Mouse (Mus musculus) heart, postnatal 0 days (tissue): ENCODE data around the gene Negr1. TPM values are rescaled to one million over a fixed set of nuclear protein-coding genes. Genes with fewer than 3 reads are reported as not detected.

Experiments
- ATAC-seq: fragments of 200-750 bp; cut with Nextera tagmentation; 2 replicates; pipeline ENCODE4 v1.8.0; 2017; ENCODE audit warnings: low read depth, moderate number of reproducible peaks, moderate library complexity; ENCODE audit not compliant: insufficient read depth
- DNase-seq: peaks from one replicate; pipeline ENCODE4 v3.0.0-alpha.2; 2016; ENCODE audit warnings: low spot score
- H3K27ac ChIP-seq: fragments of 300-500 bp; sonication (generic); 2 replicates; pipeline ENCODE4 v1.5.1; 2014; ENCODE audit warnings: low read depth, mild to moderate bottlenecking
- H3K27me3 ChIP-seq: fragments of 300-500 bp; sonication (generic); 2 replicates; pipeline ENCODE4 v1.6.1; 2014; ENCODE audit warnings: low read length, mixed read lengths; ENCODE audit not compliant: control insufficient read depth, insufficient read depth
- H3K36me3 ChIP-seq: fragments of 300-500 bp; sonication (generic); replicated peaks from 2 replicates; pipeline ENCODE4 v1.6.1; 2014; ENCODE audit warnings: low read length, mixed read lengths; ENCODE audit not compliant: control insufficient read depth, insufficient read depth
- H3K4me1 ChIP-seq: fragments of 300-500 bp; sonication (generic); 2 replicates; pipeline ENCODE4 v1.6.1; 2014; ENCODE audit warnings: antibody characterized with exemption; ENCODE audit not compliant: control insufficient read depth, insufficient read depth
- H3K4me2 ChIP-seq: fragments of 300-500 bp; sonication (generic); 2 replicates; pipeline ENCODE4 v1.6.1; 2014; ENCODE audit warnings: low read depth, mild to moderate bottlenecking, low read length, moderate library complexity
- H3K4me3 ChIP-seq: fragments of 300-500 bp; sonication (generic); 2 replicates; pipeline ENCODE4 v1.5.1; 2014; ENCODE audit warnings: low read depth, low read length
- H3K9ac ChIP-seq: fragments of 300-500 bp; sonication (generic); replicated peaks from 2 replicates; pipeline ENCODE4 v1.6.1; 2014; ENCODE audit warnings: low read depth, low read length, mixed read lengths
- H3K9me3 ChIP-seq: fragments of 300-500 bp; sonication (generic); replicated peaks from 2 replicates; pipeline ENCODE4 v1.6.1; 2016; ENCODE audit warnings: low read length; ENCODE audit not compliant: control insufficient read depth
- CTCF ChIP-seq: IDR thresholded peaks from 2 replicates; pipeline ENCODE4 v1.5.1; 2016; ENCODE audit warnings: antibody characterized with exemption, control low read depth, low read depth
- EP300 ChIP-seq: IDR thresholded peaks from 2 replicates; pipeline ENCODE4 v1.6.1; 2016; ENCODE audit warnings: antibody characterized with exemption, low read depth
- WGBS: fragments of 180-500 bp; shearing (Covaris S2); extraction: QIAGEN DNeasy Blood & Tissue Kit; methylation state at CpG from one replicate; pipeline ENCODE4 v1.1.7; 2014; 5-methylcytosine and 5-hydroxymethylcytosine counted together
- polyA plus RNA-seq: library from polyadenylated mRNA; unstranded; fragments of >200 nt; fragmentation: Nextera tagmentation; extraction: Ambion mirVana; gene quantifications from 2 replicates; pipeline ENCODE4 v1.2.1, GENCODE M21; 2015
- total RNA-seq: library from RNA; depleted of rRNA; stranded (reverse); fragments of >200 nt; gene quantifications from 2 replicates; pipeline ENCODE4 v1.2.3, GENCODE M21; 2014; ENCODE audit warnings: low replicate concordance

Gene Negr1
- total and polyA plus RNA-seq, 2 experiments from 2014 or later: 0.55 to 2.0 TPM

DNA sequence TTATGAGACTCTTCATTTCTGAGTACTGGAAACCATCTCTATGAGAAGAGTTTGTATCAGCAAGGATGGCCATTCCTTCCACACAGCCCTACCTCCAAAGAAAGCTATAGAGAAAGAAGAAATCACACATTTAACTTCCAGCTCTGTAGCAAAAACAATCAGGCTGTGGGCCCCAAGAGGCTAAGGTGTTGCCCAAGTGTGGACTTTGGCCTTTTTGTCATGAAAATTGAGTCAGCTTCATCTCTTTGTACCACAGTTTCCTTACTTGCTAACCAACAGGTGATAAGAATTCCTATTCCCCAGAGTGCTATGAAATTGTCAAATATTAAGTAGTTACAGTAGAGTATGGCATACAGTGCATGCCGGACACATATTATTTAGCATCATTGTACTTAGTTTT lies 369.9 kb downstream of the Negr1 start:
- no peak overlapping the region for H3K4me3 ChIP-seq
- no peak overlapping the region for H3K4me2 ChIP-seq
- no peak for TF ChIP-seq CTCF
- TF ChIP-seq EP300: no peak
- no peak overlapping the region for H3K9ac ChIP-seq
- no peaks in the 10 kb centered on the region for H3K4me1 ChIP-seq
- no peaks in the 10 kb centered on the region for H3K36me3 ChIP-seq
- H3K9me3 ChIP-seq: no peaks in the 10 kb centered on the region
- H3K27ac ChIP-seq: no peak overlapping the region
- no peaks in the 10 kb centered on the region for H3K27me3 ChIP-seq
- ATAC-seq: no peak
- 83% methylated on average over 1 of the region's 1 CpGs for WGBS
- DNase-seq: no peak

DNA sequence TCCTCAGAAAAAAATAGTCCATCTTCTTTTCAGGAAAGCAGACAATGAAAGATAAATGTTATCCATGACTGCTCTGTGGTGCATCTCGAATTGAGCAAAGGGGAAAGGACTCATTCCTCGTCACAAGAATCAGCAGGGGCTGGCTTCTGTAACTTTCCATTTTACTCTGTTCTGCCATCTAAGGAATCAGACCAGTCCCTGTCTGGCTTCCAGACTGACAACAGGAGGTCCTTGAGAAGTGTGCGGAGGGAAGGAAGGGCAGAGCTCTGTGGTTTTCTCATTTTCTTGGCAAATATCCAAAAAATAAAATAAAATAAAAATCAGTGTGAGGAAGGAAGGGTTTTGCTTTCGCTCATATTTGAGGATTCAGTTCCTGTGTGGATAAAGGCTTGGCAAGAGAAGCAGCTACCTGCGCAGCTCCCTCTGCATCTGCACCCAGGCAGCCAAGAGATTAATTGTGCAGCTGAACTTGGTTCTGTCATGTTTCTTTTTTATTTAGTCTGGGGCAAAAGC lies 373.2 kb downstream of the Negr1 start:
- H3K4me2 ChIP-seq: no peak overlapping the region
- TF ChIP-seq CTCF: no peak
- no peak for TF ChIP-seq EP300
- ATAC-seq (no peak), DNase-seq (no peak)
- 61% methylated on average over 5 of the region's 5 CpGs for WGBS
- no peaks in the 10 kb centered on the region for H3K27me3 ChIP-seq
- H3K4me3 ChIP-seq: no peak overlapping the region
- no peak overlapping the region for H3K9ac ChIP-seq
- no peaks in the 10 kb centered on the region for H3K4me1 ChIP-seq
- no peak overlapping the region for H3K27ac ChIP-seq
- no peaks in the 10 kb centered on the region for H3K9me3 ChIP-seq
- no peaks in the 10 kb centered on the region for H3K36me3 ChIP-seq

DNA sequence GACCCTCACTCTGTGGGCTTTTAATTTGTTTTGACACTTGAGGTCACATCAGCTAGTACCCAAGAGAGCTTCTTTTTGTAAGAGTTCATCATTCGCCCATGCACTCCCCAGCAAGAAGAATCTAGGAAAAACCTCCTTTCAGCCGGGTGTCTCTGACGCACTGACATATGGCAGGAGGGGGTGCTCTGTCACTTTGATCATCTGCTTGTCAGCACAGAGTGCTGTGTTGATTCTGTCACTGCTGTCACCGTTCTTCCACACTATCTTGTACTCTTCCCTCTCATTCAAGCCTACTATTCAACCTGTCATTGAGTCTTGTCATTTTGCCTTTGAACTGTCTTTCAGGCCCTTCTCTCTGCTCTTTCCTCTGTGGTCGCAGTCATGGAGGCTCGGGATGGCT lies 385.8 kb downstream of the Negr1 start:
- no peak for ATAC-seq

DNA sequence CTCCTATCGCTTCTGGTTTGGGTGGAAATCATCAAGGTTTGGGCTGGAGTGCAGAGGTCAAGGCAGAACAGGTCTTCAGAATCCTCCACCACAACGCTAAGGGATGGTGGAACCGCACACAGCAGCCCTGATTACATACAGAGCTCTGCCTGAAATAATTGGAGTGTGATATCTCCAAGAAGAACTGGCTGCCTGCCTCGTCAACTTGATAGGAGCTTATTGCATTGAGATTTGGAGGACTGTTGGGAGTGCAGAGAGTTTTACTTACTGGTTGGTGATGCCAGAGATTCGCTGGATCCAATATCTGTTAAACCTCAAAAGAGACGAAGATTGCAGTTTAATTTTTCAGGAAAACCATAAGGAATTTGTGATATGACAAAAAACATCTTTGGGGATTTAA lies 391.4 kb downstream of the Negr1 start:
- no peaks in the 10 kb centered on the region for H3K9me3 ChIP-seq
- no peaks in the 10 kb centered on the region for H3K4me1 ChIP-seq
- DNase-seq (no peak), ATAC-seq (no peak)
- H3K4me2 ChIP-seq: no peak overlapping the region
- no peak overlapping the region for H3K27ac ChIP-seq
- H3K4me3 ChIP-seq: no peak overlapping the region
- WGBS: 42% methylated on average over 6 of the region's 6 CpGs
- H3K36me3 ChIP-seq: no peaks in the 10 kb centered on the region
- no peaks in the 10 kb centered on the region for H3K27me3 ChIP-seq
- TF ChIP-seq EP300 (no peak), CTCF (no peak)
- no peak overlapping the region for H3K9ac ChIP-seq

More for the DNA sequence above, 385.8 kb downstream of the Negr1 start:
- Histone ChIP-seq H3K4me3 (no peak overlapping the region), H3K36me3 (no peaks in the 10 kb centered on the region), H3K4me1 (no peaks in the 10 kb centered on the region), H3K9me3 (no peaks in the 10 kb centered on the region), H3K4me2 (no peak overlapping the region), H3K27ac (no peak overlapping the region), H3K27me3 (no peaks in the 10 kb centered on the region), H3K9ac (no peak overlapping the region)
- TF ChIP-seq EP300: no peak
- no peak for TF ChIP-seq CTCF
- DNase-seq: no peak
- 38% methylated on average over 6 of the region's 6 CpGs for WGBS

DNA sequence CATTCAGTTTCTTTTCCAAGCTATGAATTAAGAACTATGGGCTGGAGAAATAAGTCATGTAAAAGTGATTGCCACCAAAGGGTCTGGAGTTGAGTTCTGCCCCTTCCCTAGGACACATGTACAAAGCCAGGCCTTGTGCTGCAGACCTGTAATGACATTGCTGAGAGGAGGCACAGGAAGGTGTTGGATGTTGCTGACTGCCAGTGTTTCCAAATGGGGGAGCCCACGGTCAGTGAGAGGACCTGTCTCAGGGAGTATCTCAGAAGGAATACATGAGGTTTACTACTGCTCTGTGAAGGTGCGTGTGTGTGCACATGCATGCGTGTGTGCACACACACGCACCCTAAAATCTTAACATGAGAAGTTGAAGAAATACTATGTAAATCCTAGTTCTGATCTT lies 393.5 kb downstream of the Negr1 start:
- H3K27ac ChIP-seq: no peak overlapping the region
- H3K4me3 ChIP-seq: no peak overlapping the region
- ATAC-seq (no peak), DNase-seq (no peak)
- no peaks in the 10 kb centered on the region for H3K27me3 ChIP-seq
- TF ChIP-seq EP300: no peak
- no peak for TF ChIP-seq CTCF
- no peaks in the 10 kb centered on the region for H3K36me3 ChIP-seq
- 79% methylated on average over 4 of the region's 4 CpGs for WGBS
- H3K9ac ChIP-seq: no peak overlapping the region
- H3K4me1 ChIP-seq: no peaks in the 10 kb centered on the region
- no peaks in the 10 kb centered on the region for H3K9me3 ChIP-seq
- H3K4me2 ChIP-seq: no peak overlapping the region

DNA sequence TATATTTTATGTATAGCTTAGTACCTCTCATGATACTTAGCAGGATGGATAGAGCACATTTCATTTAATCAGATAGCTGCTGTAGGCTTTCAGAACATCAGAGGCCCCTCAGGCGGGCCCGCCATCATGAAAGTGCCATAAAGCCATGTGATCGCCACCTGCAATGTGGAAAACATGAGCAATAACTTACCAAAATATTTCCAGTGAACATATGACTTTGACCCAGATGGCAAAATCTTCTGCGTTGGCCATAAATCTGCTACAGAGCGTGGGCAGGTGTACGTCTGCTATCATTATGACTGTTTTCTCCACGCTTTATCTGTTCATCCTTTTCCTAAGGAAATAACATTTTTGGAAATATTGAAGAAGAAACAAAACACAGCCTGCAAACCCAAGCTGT lies 397.0 kb downstream of the Negr1 start:
- H3K4me3 ChIP-seq: no peak overlapping the region
- no peak for DNase-seq
- no peaks in the 10 kb centered on the region for H3K36me3 ChIP-seq
- H3K27me3 ChIP-seq: no peaks in the 10 kb centered on the region
- no peaks in the 10 kb centered on the region for H3K4me1 ChIP-seq
- no peak overlapping the region for H3K27ac ChIP-seq
- no peaks in the 10 kb centered on the region for H3K9me3 ChIP-seq
- ATAC-seq: no peak
- H3K4me2 ChIP-seq: no peak overlapping the region
- WGBS: 88% methylated on average over 7 of the region's 7 CpGs
- no peak overlapping the region for H3K9ac ChIP-seq
- TF ChIP-seq CTCF (no peak), EP300 (no peak)
